Mouse (Mus musculus) MN1 (cell line): ENCODE measurements around the gene Tbx3.
A peak's percentile ranks its signal among the peaks of the same experiment; 100 is the strongest.

ENCODE experiments used
- DNase-seq: peaks from one replicate; pipeline ENCODE4 v3.0.0-alpha.2; 2016; ENCODE audit warnings: low spot score

Gene Tbx3

GRCm38 (mm10) chr5:119662326-119662725 is 8.1 kb upstream of the Tbx3 start:
- DNase-seq, result no peak

DNA sequence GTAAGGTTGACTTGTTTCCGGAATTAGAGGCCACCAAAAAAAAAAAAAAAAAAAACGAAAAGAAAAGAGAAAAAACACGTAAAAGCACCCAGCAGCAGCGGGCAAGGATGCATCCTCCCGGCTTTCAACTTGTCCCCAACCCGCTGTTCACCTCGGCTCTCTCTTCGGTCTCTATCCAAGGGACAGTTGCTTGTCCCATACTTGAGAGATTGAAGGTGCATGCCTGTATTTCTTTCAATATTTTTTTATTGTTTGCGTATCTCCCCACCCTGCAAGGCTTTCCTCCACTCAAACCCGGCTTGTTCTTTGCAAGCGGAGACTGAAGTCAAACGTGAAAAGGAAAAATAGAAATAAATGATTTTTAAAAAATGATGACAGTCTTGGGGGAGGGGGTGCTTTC is 7.7 kb upstream of the Tbx3 start:
- no peak for DNase-seq

- DNase-seq, result no peak
Observed at GRCm38 (mm10) chr5:119663241-119663640, 7.2 kb upstream of the Tbx3 start.

- DNase-seq, result no peak
Observed at GRCm38 (mm10) chr5:119663747-119664146, 6.7 kb upstream of the Tbx3 start.

DNA sequence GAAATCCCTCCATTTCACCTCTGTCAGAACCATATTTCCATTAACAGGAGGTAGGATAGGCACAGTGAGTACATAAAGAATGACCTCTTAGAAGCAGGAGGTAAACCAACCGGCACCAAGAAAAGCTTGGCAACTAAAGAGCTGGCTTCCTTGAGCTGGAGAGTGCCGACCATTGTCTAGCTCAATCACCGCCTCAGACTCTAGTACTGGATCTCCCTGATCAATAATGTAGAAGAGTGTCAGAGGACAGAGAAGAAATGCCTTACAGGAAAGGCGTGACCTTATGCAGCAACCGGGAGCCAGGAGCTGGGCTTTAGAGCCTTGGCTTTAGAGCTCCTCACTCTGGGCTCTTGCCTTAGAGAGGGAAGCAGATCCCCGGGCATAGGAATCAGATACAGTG is 4.7 kb upstream of the Tbx3 start:
- no peak for DNase-seq

DNA sequence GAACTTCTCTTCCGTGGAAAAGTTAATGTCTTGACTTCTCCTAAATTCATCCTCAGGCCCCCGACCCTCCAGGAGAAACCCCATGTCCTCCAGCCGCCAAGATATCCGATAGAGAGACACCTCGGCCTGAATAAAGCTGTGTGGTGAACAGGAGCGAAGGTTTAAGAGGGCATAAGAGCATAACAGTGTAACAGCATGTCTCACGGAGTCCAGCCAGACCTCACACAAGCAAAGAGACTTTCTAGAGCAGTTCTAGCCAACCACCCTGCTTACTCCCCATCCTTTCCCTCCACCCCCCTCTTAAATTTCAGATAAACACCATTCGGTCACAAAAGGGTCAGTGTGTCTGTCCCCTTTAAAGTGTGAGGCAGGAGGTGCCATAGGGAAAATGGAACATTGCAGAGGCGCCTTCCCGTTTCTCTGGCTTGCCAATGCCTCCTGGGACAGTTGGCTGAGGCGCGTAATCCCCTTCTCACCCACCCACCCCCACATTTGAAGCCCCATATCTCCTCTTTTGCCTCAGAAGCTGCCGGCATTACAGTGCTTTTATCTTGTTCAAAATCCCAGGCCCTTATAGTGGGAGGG is 3.0 kb upstream of the Tbx3 start:
- DNase-seq, result no peak

DNA sequence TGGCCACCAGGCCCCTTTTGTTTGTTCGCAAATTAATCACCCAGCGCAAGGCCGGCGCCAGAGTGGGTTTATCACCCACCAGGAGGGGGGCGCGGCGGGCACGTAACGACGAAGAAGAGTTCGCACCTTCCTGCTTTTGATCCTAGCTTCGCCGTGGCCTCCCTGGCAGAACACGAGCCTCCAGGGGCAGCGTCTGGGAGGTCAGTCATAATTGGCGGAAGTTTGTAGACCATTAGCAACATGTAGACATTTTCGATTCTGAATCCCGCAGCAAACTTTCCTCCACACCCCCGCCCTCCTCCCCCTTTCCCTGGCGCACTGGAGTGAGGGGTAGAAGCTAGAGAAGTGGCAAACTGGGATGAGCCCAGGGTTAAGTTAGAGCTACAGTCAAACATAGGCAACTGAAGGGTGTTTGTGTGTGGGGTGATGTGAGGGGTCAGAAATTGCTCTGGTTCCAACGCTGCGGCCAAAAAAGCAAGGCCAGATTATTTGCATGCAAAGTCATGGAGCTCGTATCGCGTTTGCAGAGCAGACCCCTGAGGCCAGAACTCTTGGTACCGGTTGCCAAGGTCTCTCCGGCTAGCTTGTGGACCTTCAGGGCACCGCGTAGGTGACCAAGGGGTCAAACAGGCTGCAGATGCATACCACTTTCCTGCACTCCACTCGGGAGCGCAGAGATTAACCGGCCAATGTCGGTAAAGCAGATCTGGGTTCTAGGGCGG is 2.1 kb upstream of the Tbx3 start:
- no peak for DNase-seq

DNA sequence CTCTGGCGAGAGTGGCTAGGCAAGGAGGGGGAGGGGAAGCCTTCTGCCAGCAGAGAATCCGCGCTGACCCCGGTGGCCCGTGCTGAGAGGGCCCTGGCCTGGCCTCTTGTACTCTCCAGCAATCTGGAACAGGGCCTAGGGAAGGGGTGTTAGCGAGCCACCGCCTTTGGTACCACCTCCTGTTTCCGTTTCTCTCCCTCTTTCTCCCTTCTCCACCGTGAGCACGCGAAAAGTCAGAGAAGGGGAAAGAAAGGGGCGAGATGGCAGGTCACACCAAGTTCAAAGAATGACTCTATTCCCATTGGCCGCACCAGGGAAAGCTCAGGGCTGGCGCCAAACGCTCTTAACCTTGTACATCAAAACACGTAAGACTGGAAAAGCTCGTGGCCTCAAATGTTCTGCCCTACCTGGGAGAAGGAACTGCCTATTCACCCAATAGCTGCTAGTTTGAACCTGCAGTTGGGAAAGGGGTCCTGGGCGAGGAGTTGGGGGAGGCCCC is 1.5 kb upstream of the Tbx3 start:
- no peak for DNase-seq

DNA sequence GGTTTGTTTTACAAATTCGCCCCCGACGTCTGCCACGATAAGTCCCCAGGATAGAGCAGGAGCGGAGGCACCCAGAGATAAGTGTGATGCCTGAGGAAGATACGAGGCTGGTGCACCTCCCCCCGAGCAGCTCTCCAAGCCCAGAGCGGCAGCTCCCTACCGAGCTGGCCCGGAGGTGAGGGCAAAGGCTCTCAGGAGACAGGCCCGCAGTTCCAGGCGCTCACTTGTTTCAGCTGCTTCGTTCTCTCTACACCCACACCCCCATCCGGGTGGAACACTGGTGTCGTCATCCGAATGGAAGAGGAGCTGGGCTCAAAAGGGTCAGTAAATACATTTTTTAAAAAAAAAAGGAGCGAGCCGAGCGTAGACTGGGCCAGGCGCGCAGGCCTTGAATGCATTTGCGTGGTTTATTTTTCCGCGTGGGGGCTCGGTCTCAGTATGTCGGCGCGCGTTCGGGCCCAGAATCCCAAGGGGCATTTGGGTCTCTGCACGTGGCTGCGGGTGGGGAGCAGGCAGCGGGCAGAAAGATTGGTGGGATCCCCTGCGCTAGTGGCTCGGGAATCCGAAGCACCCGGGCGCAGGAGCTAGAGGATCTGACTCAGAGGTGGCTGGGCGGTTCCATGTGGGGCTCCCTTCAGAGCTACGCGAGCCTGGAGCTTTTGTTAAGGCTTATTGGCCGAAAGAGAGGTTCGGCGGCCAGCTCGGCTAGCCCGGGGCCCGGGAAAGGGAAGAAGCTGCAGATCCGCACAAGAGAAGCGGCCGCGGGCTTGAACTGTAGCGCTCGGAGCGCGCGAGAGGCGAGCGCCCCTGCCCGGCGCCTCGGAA is 516 bp upstream of the Tbx3 start:
- DNase-seq, result no peak

GRCm38 (mm10) chr5:119671124-119671801 is 794 bp downstream of the Tbx3 start:
- no peak for DNase-seq

DNA sequence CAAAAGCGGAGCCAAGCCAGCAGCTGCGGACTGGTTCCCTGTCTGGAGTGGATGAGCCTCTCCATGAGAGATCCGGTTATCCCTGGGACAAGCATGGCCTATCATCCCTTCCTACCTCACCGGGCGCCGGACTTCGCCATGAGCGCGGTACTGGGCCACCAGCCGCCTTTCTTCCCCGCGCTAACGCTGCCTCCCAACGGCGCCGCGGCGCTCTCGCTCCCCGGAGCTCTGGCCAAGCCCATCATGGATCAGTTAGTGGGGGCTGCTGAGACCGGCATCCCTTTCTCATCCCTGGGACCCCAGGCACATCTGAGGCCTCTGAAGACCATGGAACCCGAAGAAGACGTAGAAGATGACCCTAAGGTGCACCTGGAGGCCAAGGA is 1.5 kb downstream of the Tbx3 start:
- DNase-seq, result no peak

GRCm38 (mm10) chr5:119672348-119672983 is 2.0 kb downstream of the Tbx3 start:
- DNase-seq, result no peak

GRCm38 (mm10) chr5:119672984-119673600 is 2.6 kb downstream of the Tbx3 start:
- DNase-seq, result no peak

GRCm38 (mm10) chr5:119673716-119674605 is 3.5 kb downstream of the Tbx3 start:
- DNase-seq, result no peak

DNA sequence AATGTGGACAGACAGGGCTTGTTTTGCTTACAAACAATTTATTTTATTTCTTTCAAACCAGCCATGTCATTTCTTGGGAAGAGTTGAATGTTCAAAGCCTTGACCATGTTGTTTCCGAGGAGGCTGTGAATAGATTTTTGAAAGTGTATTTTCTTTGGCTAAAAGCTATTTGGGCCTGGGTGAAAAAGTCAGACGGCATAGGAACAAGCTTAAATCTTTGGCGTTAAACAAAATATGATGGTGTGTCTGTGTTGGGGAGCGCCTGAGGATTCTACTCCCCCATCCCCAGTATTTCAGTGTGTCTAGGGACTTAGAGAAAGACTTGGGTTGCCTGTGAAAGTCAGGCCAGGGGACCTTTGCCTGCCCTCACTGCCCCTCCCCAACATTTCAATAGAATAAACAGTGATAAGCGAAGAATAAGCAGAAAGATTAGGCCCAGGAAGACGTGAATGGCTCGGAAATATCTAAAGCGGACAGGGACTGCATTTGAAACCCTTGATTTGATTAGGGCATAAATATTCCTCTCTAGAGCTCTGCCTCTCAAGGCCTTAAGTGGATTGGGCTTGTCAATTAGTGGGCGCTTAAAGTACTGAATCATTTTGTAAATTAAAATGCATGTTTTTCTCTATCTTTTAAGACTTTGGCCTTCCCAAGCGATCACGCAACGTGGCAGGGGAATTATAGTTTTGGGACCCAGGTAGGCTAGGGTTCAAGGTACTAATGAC is 4.3 kb downstream of the Tbx3 start:
- DNase-seq, result peak; percentile 40

- no peak for DNase-seq
Observed at GRCm38 (mm10) chr5:119676245-119676644, 5.8 kb downstream of the Tbx3 start.

DNA sequence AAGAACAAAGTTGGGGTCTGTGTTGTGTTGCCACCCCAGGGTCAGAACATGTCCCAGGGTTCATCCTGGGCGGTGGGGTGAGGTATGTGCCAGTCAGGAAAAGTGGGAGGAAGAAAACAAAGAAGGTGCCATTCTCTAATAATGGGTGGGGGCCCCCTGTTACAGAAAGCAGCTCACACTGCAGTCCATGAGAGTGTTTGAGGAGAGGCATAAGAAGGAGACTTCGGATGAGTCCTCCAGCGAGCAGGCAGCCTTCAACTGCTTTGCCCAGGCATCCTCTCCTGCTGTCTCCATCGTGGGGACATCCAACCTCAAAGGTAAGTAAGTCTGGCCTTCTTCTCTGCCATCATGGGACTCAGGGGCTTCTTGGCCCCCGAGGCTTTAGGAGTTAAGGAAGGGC is 8.0 kb downstream of the Tbx3 start:
- DNase-seq, result no peak

- no peak for DNase-seq
Observed at GRCm38 (mm10) chr5:119679084-119679483, 8.6 kb downstream of the Tbx3 start.

DNA sequence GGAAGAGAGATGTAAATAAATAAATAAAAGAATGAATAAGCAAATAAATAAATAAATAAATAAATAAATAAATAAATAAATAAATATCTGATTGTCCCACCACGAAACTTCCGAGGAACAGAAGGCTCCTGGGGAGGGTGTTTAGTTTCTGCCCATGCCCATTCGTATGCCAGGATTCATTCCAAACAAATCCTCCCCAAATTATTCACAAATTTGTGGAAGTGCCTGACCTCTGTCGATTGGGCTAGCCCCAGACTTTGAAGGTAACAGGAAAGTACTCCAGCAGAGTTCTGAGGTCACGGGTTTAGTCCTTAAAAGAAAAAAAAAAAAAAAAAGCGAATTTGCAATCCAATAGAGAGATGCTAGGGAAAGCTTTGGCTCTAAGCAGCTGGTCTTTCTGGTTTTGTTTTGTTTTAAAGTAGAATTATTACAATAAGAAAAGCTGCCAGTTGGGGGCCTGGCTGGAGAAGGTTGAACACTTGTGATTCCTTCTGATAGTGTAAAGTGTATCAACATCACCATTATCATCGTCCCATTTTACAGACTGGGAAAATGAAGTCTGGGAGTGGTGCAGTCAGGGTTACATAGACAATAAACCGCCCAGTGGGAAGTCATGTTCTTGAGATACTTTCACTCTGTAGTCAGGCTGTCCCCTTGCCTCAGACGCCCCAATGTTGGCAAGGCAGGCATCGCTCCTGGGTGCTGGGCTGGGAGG is 9.3 kb downstream of the Tbx3 start:
- DNase-seq, result no peak
